Mouse (Mus musculus) liver, embryonic 14.5 days (tissue): ENCODE results near the gene Ooep. TPM values are rescaled to one million over a fixed set of nuclear protein-coding genes. Genes with fewer than 3 reads are reported as not detected.
"Not testable (repeated sequence)": the region's sequence is repeated elsewhere in the genome, so short reads cannot be mapped to it uniquely, and the experiment has no call there.

Experiments used
- ATAC-seq: fragments of 200-750 bp; cut with Nextera tagmentation; 2 replicates; pipeline ENCODE4 v1.8.0; 2017; ENCODE audit warnings: moderate number of reproducible peaks, mild to moderate bottlenecking, moderate library complexity; ENCODE audit not compliant: insufficient read depth
- DNase-seq, 3 experiments: peaks; one replicate each; pipeline ENCODE4 v3.0.0-alpha.2; 2012 to 2013; ENCODE audit warnings: low read depth in 3 of 3, low spot score in 3 of 3
- H3K27ac ChIP-seq: fragments of 300-500 bp; sonication (generic); 2 replicates; pipeline ENCODE4 v1.5.1; 2014; ENCODE audit warnings: moderate library complexity, mild to moderate bottlenecking, control low read depth, inconsistent platforms
- H3K27me3 ChIP-seq: fragments of 300-500 bp; sonication (generic); 2 replicates; pipeline ENCODE4 v1.6.1; 2014; ENCODE audit warnings: mild to moderate bottlenecking, low read length, moderate library complexity; ENCODE audit not compliant: control insufficient read depth, insufficient read depth
- H3K36me3 ChIP-seq: fragments of 300-500 bp; sonication (generic); replicated peaks from 2 replicates; pipeline ENCODE4 v1.6.1; 2014; ENCODE audit warnings: low read depth; ENCODE audit not compliant: control insufficient read depth, insufficient read depth
- H3K4me1 ChIP-seq, 2 experiments: fragments of 200-500 bp in 1 of 2; fragments of 300-500 bp in 1 of 2; sonication (generic) in 1 of 2; replicated peaks; 2 replicates each; pipeline ENCODE4 v1.6.1; 2012 to 2014; ENCODE audit warnings: antibody characterized with exemption in 1 of 2, inconsistent platforms in 1 of 2, low read length in 1 of 2; ENCODE audit not compliant: control insufficient read depth in 2 of 2, insufficient read depth in 2 of 2
- H3K4me2 ChIP-seq: fragments of 300-500 bp; sonication (generic); 2 replicates; pipeline ENCODE4 v1.6.1; 2014; ENCODE audit warnings: low read depth, mild to moderate bottlenecking, control low read depth, moderate library complexity
- H3K4me3 ChIP-seq, 2 experiments: fragments of 200-500 bp in 1 of 2; fragments of 300-500 bp in 1 of 2; sonication (generic) in 1 of 2; 2 replicates each; pipeline ENCODE4 v1.5.1; 2012 to 2014; ENCODE audit warnings: low read depth in 2 of 2, low read length in 2 of 2, mild to moderate bottlenecking in 2 of 2, control low read depth in 1 of 2, inconsistent platforms in 1 of 2, moderate library complexity in 1 of 2; ENCODE audit not compliant: insufficient read depth in 1 of 2
- H3K9ac ChIP-seq: fragments of 300-500 bp; sonication (generic); replicated peaks from 2 replicates; pipeline ENCODE4 v1.6.1; 2014; ENCODE audit warnings: mild to moderate bottlenecking, control low read depth, moderate library complexity
- H3K9me3 ChIP-seq: fragments of 300-500 bp; sonication (generic); 2 replicates; pipeline ENCODE4 v1.6.1; 2016; ENCODE audit warnings: low read length, mixed read lengths; ENCODE audit not compliant: control insufficient read depth
- CTCF ChIP-seq: IDR thresholded peaks from 2 replicates; pipeline ENCODE4 v1.5.1; 2016; ENCODE audit warnings: antibody characterized with exemption, low read depth, control low read depth
- EP300 ChIP-seq: IDR thresholded peaks from 2 replicates; pipeline ENCODE4 v1.6.1; 2016; ENCODE audit warnings: antibody characterized with exemption, low read depth
- WGBS: fragments of 180-500 bp; shearing (Covaris S2); extraction: QIAGEN DNeasy Blood & Tissue Kit; methylation state at CpG from one replicate; pipeline ENCODE4 v1.1.7; 2014; ENCODE audit not compliant: insufficient replicate concordance; 5-methylcytosine and 5-hydroxymethylcytosine counted together
- polyA plus RNA-seq, 2 experiments: library from polyadenylated mRNA; depleted of rRNA in 1 of 2; stranded (reverse) in 1 of 2; unstranded in 1 of 2; fragments of >200 nt; fragmentation: Nextera tagmentation in 1 of 2; extraction: Ambion mirVana in 1 of 2; gene quantifications; 2 replicates each; pipeline versions ENCODE4 v1.2.1 to v1.2.3; 2012 to 2014

The Ooep gene
- polyA plus RNA-seq, 2 experiments = 0.02 to 0.09 TPM

DNA sequence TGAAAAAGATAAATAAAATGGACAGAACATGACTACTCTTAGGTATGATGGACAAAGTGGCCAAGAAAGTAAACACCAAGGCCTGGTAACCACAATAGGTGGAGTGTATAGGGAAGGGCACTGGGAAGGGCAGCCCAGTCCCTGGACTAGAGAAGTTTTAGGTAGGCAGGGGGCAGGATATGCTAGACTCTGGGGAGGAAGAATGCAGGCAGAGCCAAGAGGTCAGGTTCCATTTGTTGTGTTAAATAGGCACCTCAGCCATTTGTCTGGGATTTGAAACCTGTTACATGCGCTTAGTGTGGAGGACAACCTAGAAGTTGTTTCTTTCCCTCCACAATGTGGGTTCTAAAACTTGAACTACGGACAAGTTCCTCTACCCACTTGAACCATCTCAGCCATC, 9.2 kb downstream of the Ooep start:
- 64% methylated on average over 2 of the region's 2 CpGs for WGBS
- Histone ChIP-seq H3K9me3 (no peaks in the 10 kb centered on the region), H3K27me3 (no peaks in the 10 kb centered on the region), H3K36me3 (no peaks in the 10 kb centered on the region), H3K27ac (no peak overlapping the region), H3K4me3 (no peak overlapping the region), H3K4me2 (no peak overlapping the region), H3K4me1 (no peaks in the 10 kb centered on the region), H3K9ac (no peak overlapping the region)
- TF ChIP-seq EP300 (no peak), CTCF (no peak)
- DNase-seq (no peak), ATAC-seq (no peak)

DNA sequence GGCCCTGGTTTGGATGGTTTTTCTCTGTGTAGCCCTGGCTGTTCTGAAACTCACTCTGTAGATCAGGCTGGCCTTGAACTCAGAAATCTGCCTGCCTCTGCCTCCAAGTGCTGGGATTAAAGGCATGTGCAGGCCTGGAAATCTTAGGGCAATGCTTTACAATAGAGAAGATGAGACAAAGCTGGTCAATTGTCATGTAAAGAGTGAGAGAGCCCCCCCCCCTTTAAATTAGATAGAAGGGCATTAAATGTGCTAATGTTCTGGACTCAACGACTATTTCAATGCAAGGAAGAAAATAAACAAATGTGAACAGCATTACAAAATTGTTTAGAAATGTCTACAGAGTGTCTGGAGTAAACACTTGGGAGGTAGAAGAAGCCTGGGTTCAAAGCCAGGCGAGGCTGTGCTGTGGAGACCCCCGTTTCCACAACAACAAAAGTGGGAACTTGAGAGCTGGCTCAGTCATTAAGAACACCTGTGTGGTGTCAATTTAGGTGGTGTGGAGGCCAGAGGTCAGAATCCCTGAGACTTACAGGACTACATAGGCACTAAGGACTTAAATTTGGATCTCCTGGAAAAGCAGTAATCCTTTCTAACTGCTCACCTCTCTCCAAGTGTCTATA, 9.7 kb downstream of the Ooep start:
- TF ChIP-seq CTCF (no peak), EP300 (no peak)
- 43% methylated on average over 3 of the region's 3 CpGs for WGBS
- H3K4me3 ChIP-seq = no peak overlapping the region

DNA sequence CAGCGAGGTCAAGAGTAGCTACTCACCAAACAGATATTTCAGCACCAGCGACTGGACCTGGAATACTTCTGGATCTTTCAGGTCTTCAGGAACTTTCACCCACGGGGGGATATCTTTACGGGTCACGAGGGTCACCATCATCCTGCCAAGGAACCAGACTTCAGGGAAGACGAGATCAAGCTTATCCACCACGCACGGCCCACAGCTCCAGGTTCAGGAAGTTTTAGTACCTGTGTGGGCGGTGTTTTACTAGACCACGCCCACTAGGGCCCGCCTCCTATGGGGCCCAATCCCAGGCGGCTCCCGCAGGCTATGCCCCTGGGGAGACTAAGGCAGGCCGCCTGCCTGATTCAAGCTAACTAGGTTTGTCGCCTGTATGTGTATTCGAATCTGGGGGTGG, 10.6 kb downstream of the Ooep start, which contains the start of gene Dppa5a:
Gene Dppa5a, minus strand, starts transcription at position 219 of the 400 bp plus-strand sequence.
- H3K4me2 ChIP-seq, H3K27ac ChIP-seq, H3K27me3 ChIP-seq, H3K9ac ChIP-seq, H3K4me3 ChIP-seq, ATAC-seq, H3K36me3 ChIP-seq, H3K4me1 ChIP-seq, H3K9me3 ChIP-seq, DNase-seq: not testable (repeated sequence)
- WGBS = 69% methylated on average over 16 of the region's 16 CpGs

More for the DNA sequence above, 9.7 kb downstream of the Ooep start:
- Histone ChIP-seq H3K27ac (no peak overlapping the region), H3K27me3 (no peaks in the 10 kb centered on the region), H3K4me1 (no peaks in the 10 kb centered on the region), H3K4me2 (no peak overlapping the region), H3K36me3 (no peaks in the 10 kb centered on the region), H3K9me3 (no peaks in the 10 kb centered on the region), H3K9ac (no peak overlapping the region)
- ATAC-seq = no peak
- no peak for DNase-seq

DNA sequence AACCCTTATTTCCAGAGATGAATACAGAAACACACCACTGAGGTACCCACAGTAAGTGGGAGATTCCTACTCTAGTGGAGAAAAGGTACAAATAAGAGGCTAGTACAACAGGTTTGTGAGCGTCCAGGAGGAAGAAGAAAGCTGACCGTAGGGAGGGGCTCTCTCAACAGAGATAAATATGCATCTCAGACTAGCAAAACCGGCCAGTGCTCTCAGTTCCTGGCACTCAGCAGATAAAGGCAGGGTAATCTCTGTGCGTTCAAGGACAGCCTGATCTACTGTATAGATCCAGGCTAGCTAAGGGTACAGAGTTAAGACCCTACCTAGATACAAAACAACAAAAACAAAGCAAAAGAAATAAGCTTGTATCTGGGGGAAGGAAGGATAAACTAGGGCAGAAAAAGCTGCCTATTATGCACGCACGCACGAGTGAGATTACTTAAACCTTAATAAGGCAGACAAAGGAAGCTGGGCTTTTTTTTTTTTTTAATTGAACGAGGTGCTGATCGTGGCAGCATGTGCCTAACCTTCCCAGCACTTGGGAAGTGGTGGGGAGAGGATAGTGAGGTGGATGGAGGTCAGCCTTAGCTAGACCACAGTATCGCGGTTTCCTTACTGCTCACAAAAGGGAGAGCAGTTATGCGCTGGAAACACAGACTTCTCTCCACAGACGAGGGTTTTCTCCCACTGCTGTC, 12.5 kb downstream of the Ooep start:
- Histone ChIP-seq H3K9me3 (no peaks in the 10 kb centered on the region), H3K9ac (no peak overlapping the region), H3K27me3 (no peaks in the 10 kb centered on the region), H3K4me1 (no peaks in the 10 kb centered on the region), H3K4me2 (no peak overlapping the region), H3K27ac (no peak overlapping the region), H3K36me3 (no peaks in the 10 kb centered on the region), H3K4me3 (no peak overlapping the region)
- DNase-seq = no peak
- 42% methylated on average over 13 of the region's 13 CpGs for WGBS
- no peak for ATAC-seq
- TF ChIP-seq EP300 = no peak
- no peak for TF ChIP-seq CTCF

DNA sequence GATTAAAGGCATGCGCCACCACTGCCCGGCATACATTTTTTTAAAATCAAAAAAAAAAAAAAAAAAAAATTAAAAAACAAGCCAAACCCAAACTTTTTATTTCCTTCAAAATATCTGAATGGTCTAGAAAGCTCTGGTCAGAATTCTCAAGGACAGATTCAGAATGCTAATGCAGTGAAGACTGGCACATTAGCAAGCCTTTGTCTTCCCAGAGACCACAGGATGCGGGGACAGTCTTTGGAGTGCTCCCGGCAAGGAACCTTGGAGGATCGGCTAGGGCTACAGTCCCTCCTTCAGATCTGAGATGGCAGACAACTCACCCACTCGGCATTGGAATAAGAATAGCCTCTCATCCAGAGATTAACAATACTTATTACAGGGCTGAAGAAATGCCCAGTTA, 13.8 kb downstream of the Ooep start:
- DNase-seq (no peak), ATAC-seq (no peak)
- Histone ChIP-seq H3K4me1 (no peaks in the 10 kb centered on the region), H3K4me3 (no peak overlapping the region), H3K27me3 (no peaks in the 10 kb centered on the region), H3K27ac (no peak overlapping the region), H3K4me2 (no peak overlapping the region), H3K9me3 (no peaks in the 10 kb centered on the region), H3K9ac (no peak overlapping the region), H3K36me3 (no peaks in the 10 kb centered on the region)
- 76% methylated on average over 6 of the region's 6 CpGs for WGBS
- no peak for TF ChIP-seq CTCF
- no peak for TF ChIP-seq EP300
